Mouse (Mus musculus): ENCODE measurements at regions not wholly inside any gene's neighbourhood (a gene's known extent, or its start where the extent isn't known, plus 50 kb on each side); places are given as distances from the start of the nearest gene placed in this dataset.

GRCm38 (mm10) chr3:52759846-52760245 lies 257.2 kb downstream of the Cog6 start:
- no peak for DNase-seq (ENCODE audit: low spot score in 2 of 2)

- peak in 1 of 2 experiments; percentile 34 for DNase-seq (ENCODE audit: low spot score in 2 of 2)
These were observed 258.5 kb downstream of the Cog6 start for GRCm38 (mm10) chr3:52758561-52758960.

GRCm38 (mm10) chr3:52756816-52757215 lies 260.2 kb downstream of the Cog6 start:
- no peak for DNase-seq (ENCODE audit: low spot score in 2 of 2)

- DNase-seq (ENCODE audit: low spot score in 2 of 2): no peak
These were observed 261.0 kb downstream of the Cog6 start for GRCm38 (mm10) chr3:52756006-52756405.

- peak in 1 of 2 experiments; percentile 14 for DNase-seq (ENCODE audit: low spot score in 2 of 2)
These were observed 262.1 kb downstream of the Cog6 start for GRCm38 (mm10) chr3:52754978-52755377.

- DNase-seq (ENCODE audit: low spot score in 2 of 2): no peak
These were observed 262.6 kb downstream of the Cog6 start for GRCm38 (mm10) chr3:52754401-52754800.

- DNase-seq (ENCODE audit: low spot score in 2 of 2): no peak
These were observed 270.1 kb downstream of the Cog6 start for GRCm38 (mm10) chr3:52746917-52747316.

GRCm38 (mm10) chr3:52744334-52744733 lies 272.7 kb downstream of the Cog6 start:
- no peak for DNase-seq (ENCODE audit: low spot score in 2 of 2)

- DNase-seq (ENCODE audit: low spot score in 2 of 2): no peak
These were observed 276.5 kb downstream of the Cog6 start for GRCm38 (mm10) chr3:52740466-52741026.

- no peak for DNase-seq (ENCODE audit: low spot score in 2 of 2)
These were observed 277.5 kb downstream of the Cog6 start for GRCm38 (mm10) chr3:52739526-52739925.

GRCm38 (mm10) chr3:52738386-52738785 lies 278.7 kb downstream of the Cog6 start:
- DNase-seq (ENCODE audit: low spot score in 2 of 2): no peak

GRCm38 (mm10) chr3:52735939-52736338 lies 281.1 kb downstream of the Cog6 start:
- DNase-seq (ENCODE audit: low spot score in 2 of 2): no peak

- DNase-seq (ENCODE audit: low spot score in 2 of 2): peak in 1 of 2 experiments; percentile 21
These were observed 285.1 kb downstream of the Cog6 start for GRCm38 (mm10) chr3:52731941-52732340.

GRCm38 (mm10) chr3:52731491-52731890 lies 285.5 kb downstream of the Cog6 start:
- DNase-seq (ENCODE audit: low spot score in 2 of 2): no peak

- DNase-seq (ENCODE audit: low spot score in 2 of 2): no peak
These were observed 287.3 kb downstream of the Cog6 start for GRCm38 (mm10) chr3:52729731-52730130.

- DNase-seq (ENCODE audit: low spot score in 2 of 2): no peak
These were observed 288.2 kb downstream of the Cog6 start for GRCm38 (mm10) chr3:52728860-52729259.

- no peak for DNase-seq (ENCODE audit: low spot score in 2 of 2)
These were observed 288.6 kb downstream of the Cog6 start for GRCm38 (mm10) chr3:52728426-52728825.

- DNase-seq (ENCODE audit: low spot score in 2 of 2): no peak
These were observed 292.7 kb downstream of the Cog6 start for GRCm38 (mm10) chr3:52724354-52724753.

GRCm38 (mm10) chr3:52722946-52723345 lies 294.1 kb downstream of the Cog6 start:
- DNase-seq (ENCODE audit: low spot score in 2 of 2): no peak

GRCm38 (mm10) chr3:52719181-52719580 lies 297.9 kb downstream of the Cog6 start:
- DNase-seq (ENCODE audit: low spot score in 2 of 2): no peak

GRCm38 (mm10) chr3:52717324-52717723 lies 299.7 kb downstream of the Cog6 start:
- DNase-seq (ENCODE audit: low spot score in 2 of 2): no peak

- no peak for DNase-seq (ENCODE audit: low spot score in 2 of 2)
These were observed 304.9 kb downstream of the Cog6 start for GRCm38 (mm10) chr3:52712151-52712550.

GRCm38 (mm10) chr3:52711133-52711532 lies 305.9 kb downstream of the Cog6 start:
- no peak for DNase-seq (ENCODE audit: low spot score in 2 of 2)

- no peak for DNase-seq (ENCODE audit: low spot score in 2 of 2)
These were observed 308.3 kb downstream of the Cog6 start for GRCm38 (mm10) chr3:52708746-52709145.

Data from spleen, postnatal 14 days (tissue).